Mouse (Mus musculus): ENCODE results near the gene Igfbp2.

Gene Igfbp2

GRCm38 (mm10) chr1:72815184-72815583 lies 9.1 kb upstream of the Igfbp2 start:
- no peak for DNase-seq (ENCODE audit: low spot score in 2 of 2)

GRCm38 (mm10) chr1:72815616-72816015 lies 8.7 kb upstream of the Igfbp2 start:
- no peak for DNase-seq (ENCODE audit: low spot score in 2 of 2)

DNA sequence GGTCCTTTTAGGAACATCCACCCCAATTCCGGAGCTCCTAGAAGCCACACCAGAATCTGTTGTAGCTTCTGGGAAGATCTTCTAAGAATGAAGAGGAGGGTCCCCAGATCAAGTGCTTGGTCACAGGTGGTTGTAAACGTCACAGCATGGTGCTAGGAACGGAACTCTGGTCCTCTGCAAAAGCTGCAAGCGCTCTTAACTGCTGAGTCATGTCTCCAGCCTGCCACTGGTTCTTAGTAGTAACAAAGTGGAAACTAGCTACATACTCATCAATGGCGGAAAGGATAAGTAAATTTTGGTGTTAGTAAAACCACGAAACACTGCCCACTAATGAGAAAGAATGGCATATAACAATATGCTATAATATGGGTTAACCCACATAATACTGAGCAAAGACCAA lies 4.3 kb upstream of the Igfbp2 start:
- DNase-seq (ENCODE audit: low spot score in 2 of 2) = no peak

DNA sequence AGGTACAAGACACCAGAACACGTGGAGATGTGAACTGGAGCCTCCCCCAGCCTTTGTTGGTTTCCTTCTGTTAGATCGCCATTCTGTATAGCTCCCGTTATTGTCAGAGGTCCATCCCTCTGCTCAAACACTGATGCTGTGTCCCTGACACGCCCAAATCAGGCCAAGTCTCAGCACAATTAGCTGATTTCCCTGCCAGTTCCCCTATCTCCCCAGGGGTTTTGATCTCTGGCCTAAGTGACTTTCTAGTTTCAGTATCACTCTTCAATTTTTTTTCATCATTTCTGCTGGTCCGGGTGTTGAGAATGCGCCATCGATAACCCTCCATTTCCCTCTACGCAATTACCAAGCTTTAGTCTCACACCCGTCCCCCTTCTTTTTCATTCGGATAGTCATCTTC lies 1.4 kb upstream of the Igfbp2 start:
- DNase-seq (ENCODE audit: low spot score in 2 of 2) = no peak

DNA sequence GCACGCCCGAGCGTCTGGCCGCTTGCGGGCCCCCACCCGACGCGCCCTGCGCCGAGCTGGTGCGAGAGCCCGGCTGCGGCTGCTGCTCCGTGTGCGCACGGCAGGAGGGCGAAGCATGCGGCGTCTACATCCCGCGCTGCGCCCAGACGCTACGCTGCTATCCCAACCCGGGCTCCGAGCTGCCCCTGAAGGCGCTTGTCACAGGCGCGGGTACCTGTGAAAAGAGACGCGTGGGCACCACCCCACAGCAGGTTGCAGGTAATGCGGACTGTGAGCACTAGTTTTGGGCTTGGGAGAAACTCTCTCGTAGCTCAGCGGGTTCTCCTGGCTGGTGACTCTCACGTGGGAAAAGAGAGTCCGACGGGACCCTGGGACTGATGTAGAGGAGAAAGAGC lies 401 bp downstream of the Igfbp2 start:
- no peak for DNase-seq (ENCODE audit: low spot score in 2 of 2)

DNA sequence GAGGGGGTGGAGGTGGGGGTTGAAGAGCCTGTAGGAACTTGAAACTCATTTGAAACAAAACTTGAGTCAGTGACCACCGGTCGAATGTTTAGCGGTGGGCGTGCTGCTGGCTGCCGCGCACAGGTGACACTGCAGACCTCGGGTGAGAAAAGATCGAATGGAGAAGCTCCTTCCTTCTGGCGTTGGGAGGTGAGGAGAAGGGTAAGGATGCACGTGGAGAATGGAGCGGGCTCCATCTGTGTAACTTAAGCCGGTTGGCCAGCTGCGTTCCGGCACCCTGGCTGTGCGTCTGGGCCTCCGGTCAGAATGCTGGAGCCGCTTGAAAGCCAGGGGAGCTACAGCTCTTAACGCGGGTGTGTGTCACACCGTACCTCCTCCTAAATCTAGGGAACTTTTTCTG lies 983 bp downstream of the Igfbp2 start:
- no peak for DNase-seq (ENCODE audit: low spot score in 2 of 2)

- DNase-seq (ENCODE audit: low spot score in 2 of 2) = no peak
These were observed 1.6 kb downstream of the Igfbp2 start for GRCm38 (mm10) chr1:72825921-72826320.

- DNase-seq (ENCODE audit: low spot score in 2 of 2) = no peak
These were observed 2.1 kb downstream of the Igfbp2 start for GRCm38 (mm10) chr1:72826446-72826845.

DNA sequence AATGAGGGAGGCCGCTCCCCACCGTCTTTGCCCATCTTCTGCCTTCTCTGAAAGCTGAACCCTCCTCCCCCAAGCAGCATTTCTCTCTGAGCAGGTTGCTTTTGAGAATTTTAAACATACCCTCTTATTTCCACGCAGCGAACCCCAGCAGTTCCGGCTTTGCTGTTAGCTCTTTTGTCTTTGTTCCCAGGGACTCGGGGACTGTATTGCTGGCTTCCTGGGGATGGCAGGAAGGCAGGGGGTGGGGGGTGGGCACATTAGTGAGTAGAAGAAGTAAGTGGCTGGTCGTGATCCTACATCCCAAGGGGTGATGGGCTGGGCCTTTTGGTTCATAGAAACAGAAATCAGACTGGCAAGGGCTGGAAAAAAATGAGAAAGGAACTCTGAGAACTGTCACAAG lies 2.6 kb downstream of the Igfbp2 start:
- DNase-seq (ENCODE audit: low spot score in 2 of 2) = no peak

DNA sequence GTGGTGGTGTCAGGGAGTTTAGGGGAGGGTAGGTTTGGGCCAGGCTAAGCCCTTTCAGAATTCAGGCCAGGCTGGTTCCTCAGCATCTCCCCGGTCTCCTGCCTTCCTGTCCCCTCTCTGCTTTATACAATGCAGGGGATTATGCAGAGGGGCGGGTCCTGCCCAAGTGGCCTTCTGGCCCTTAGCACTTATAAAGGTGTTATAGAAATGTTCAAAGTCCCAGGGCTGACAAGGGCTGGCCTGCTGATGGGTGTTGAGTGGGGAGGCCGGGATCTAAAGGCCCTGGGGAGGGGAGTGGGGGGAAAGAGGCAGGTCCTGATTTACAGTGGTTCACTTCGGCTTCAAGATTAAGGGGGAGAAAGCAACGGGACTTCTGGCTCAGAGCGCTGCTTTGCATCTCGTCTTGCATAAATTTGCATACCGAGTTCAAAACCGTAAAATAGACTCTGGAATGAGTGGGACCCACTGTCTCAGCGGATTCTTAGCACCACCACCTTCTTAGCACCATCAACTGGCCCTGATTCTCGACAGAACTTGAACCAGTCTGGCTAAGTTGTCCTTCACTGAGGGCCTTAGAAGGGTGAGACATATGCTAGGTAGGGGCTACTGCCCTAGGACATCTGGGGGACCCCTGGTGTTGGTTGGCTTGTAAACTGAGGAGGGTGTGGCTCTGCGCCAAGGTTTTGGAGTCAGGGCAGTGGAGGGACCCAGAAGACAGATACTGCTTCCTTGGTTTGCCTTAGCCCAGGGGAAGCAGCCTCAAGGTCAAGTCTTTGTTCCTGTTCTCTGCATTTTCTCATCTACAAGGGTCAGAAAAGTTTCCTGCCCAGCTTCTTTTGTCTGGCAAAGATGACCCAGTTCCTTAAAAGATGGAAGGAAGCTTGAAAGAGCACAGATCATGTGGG lies 3.4 kb downstream of the Igfbp2 start:
- DNase-seq (ENCODE audit: low spot score in 2 of 2) = no peak

- no peak for DNase-seq (ENCODE audit: low spot score in 2 of 2)
These were observed 4.5 kb downstream of the Igfbp2 start for GRCm38 (mm10) chr1:72828843-72829242.

DNA sequence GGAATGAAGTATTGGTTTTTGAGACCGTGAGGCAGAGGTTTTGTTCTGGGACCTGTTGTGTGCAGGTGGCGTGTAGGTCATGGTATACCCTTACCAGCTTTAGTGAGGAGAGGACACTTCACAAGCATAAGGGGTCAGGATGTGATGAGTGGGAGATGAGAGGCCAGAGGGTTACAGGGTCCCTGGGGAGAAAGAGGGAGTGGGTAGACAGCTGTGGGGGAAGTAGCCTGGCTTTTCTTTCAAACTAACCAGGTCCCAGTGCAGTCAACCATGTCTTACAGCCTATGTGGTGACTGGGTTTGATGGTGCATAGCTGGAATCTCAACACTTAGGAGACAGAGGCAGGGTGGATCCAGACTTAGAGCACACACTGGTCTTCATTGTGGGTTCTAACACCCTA lies 6.2 kb downstream of the Igfbp2 start:
- no peak for DNase-seq (ENCODE audit: low spot score in 2 of 2)

DNA sequence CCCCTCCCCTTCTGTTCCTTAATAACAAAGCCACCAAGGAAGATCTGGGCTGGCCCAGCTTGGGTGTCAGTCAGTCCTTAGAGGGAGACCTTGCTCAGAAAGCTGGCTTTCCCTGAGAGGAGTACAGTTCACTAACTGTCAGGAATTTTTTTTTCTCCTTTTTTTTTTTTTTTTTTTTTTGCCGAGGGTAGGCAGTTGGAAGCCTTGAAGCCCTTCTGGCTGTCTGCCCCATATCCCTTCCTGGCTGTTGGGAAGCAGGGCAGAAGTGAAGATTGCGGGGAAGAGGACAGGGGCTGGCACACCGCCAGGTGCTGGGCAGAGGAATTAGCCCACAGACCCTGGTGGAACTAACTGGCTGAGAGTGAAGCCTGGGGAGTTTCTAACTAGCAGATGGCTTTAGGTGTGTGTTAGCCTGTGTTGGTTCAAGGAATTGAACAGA lies 8.4 kb downstream of the Igfbp2 start:
- DNase-seq (ENCODE audit: low spot score in 2 of 2) = no peak

GRCm38 (mm10) chr1:72833563-72833962 lies 9.3 kb downstream of the Igfbp2 start:
- DNase-seq (ENCODE audit: low spot score in 2 of 2) = no peak

DNA sequence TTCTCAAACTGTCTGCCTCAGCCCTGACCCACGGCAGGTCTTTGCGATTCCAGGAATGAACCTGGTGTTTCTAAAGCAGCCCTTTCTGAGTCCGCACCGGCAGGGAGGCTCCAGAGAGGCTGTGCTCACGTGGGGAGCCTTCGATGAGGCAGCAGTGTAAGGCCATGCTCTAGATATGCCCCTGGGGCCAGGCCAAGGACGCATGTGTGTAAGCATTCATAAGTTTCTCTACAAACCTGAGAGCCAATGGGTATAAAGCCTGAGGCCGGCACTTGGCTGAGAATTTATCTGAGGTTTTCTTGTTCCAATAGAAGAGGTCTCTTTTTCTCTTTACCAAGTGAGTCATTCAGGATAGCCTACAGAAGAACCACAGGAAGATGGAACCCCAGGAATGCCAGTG lies 15.1 kb downstream of the Igfbp2 start:
- DNase-seq (ENCODE audit: low spot score in 2 of 2) = no peak

DNA sequence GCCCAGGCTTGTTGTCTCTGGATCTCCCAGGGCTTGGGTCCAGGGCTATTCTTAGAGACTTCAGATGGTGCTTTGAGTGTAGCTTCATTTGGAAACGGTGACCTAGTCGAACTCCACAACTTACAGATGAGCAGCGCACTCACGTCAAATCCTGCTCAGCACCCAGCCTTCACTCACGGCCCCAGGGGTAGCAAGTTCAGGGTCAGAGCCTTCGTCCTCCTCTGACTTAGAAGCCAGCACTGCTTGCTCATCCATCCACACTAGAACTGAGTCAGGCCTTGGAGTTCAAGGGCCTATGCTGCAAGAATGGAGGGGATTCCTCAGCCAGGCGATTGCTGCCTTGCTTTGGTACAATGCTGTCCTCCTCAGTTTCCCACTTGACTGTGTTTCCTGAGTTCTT lies 15.5 kb downstream of the Igfbp2 start:
- DNase-seq (ENCODE audit: low spot score in 2 of 2) = no peak

GRCm38 (mm10) chr1:72842666-72843459 lies 18.6 kb downstream of the Igfbp2 start:
- no peak for DNase-seq (ENCODE audit: low spot score in 2 of 2)

- DNase-seq (ENCODE audit: low spot score in 2 of 2) = no peak
These were observed 20.4 kb downstream of the Igfbp2 start for GRCm38 (mm10) chr1:72844675-72845074.

DNA sequence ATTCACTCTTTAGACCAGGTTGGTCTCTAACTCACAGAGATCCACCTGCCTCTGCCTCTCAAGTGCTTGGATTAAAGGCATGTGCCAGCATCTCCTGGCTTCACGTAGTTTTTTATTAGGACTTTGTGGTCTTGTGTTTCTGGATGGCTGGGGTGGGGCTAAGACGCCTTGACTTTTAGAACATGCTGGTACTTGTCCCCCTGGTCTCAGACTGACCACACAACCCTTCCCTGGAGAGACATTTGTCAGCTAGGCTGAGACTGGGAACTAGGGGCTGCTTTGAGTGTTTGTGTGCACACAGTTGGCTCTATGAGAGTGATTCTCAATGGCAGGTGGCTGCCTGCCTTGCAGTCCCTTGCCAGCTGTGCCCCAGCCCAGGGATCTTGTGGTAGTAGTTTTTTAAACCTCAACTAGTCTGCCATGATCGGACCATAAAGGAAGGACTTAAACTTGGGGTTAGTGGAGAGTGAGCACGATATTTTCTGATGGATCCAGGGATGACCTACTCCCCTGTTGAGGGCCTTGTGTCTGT lies 23.6 kb downstream of the Igfbp2 start:
- DNase-seq (ENCODE audit: low spot score in 2 of 2) = no peak

DNA sequence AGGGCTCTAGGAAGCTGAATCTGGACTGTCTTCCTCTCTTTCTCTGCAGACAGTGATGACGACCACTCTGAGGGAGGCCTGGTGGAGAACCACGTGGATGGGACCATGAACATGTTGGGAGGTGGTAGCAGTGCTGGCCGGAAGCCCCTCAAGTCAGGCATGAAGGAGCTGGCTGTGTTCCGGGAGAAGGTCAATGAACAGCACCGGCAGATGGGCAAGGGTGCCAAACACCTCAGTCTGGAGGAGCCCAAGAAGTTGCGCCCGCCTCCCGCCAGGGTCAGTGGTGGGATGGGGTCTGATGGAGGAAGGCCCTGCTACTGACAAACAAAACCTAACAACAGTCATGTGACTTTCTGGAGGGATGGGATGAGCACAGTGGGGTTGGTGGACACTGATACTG lies 24.7 kb downstream of the Igfbp2 start:
- DNase-seq (ENCODE audit: low spot score in 2 of 2) = no peak

- no peak for DNase-seq (ENCODE audit: low spot score in 2 of 2)
These were observed 29.5 kb downstream of the Igfbp2 start for GRCm38 (mm10) chr1:72853759-72854158.

DNA sequence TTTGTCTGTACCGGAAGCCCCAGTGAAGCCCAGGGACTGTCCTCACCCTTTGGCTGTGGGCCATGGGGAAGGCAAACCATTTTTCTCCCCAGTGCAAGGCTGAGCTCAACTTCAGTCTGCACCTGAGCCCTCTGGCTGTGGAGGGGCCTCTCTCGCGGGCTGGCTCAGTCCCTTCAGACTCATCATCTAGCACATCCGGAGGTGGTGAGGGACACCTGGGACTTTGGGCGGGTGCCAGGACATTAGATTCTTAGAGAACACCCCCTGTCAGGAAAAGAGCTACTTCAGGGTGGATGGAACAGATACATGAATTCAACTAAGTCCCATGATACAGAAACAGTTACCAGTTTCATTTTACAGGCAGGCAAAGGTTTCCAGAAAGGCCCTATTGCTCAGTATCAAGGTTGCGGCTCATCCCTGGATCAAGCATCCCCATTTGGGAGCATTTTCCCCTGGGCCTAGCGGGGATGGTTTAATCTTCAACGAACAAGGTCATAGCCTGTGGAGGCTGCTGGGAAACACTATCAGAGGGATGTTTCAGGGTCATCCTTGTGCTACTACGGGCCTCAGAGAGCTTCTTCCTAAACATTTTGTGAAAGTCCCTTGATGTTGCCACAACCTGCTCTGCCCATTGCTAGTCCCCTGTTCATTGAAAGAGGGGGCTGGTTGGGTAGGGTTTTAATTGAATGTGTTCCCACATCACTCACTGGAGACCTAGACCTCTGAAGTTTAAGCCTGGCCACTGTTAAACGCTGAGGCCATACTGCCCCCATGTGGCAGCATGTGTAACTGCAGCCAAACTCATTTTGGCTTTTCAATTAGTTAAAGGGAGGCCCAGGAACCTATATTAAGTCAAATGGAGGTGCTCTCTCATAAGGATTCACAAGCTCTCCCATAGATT lies 30.3 kb downstream of the Igfbp2 start:
- no peak for DNase-seq (ENCODE audit: low spot score in 2 of 2)
